Mouse (Mus musculus) embryonic facial prominence, embryonic 12.5 days (tissue): ENCODE data around the gene Zfp36. TPM values are rescaled to one million over a fixed set of nuclear protein-coding genes. Genes with fewer than 3 reads are reported as not detected.

Experiments
- ATAC-seq: fragments of 200-750 bp; cut with Nextera tagmentation; 2 replicates; pipeline ENCODE4 v1.8.0; 2017; ENCODE audit not compliant: insufficient number of reproducible peaks, insufficient read depth, low FRiP score, low TSS enrichment
- H3K27ac ChIP-seq: fragments of 300-500 bp; sonication (generic); 2 replicates; pipeline ENCODE4 v1.5.1; 2016; ENCODE audit warnings: mild to moderate bottlenecking
- H3K27me3 ChIP-seq: fragments of 300-500 bp; sonication (generic); 2 replicates; pipeline ENCODE4 v1.6.1; 2016; ENCODE audit warnings: mild to moderate bottlenecking, moderate library complexity
- H3K36me3 ChIP-seq: fragments of 300-500 bp; sonication (generic); 2 replicates; pipeline ENCODE4 v1.6.1; 2016; ENCODE audit warnings: mild to moderate bottlenecking
- H3K4me1 ChIP-seq: fragments of 300-500 bp; sonication (generic); 2 replicates; pipeline ENCODE4 v1.6.1; 2016
- H3K4me2 ChIP-seq: fragments of 300-500 bp; sonication (generic); replicated peaks from 2 replicates; pipeline ENCODE4 v1.6.1; 2016; ENCODE audit warnings: mild to moderate bottlenecking, moderate library complexity
- H3K4me3 ChIP-seq: fragments of 300-500 bp; sonication (generic); 2 replicates; pipeline ENCODE4 v1.5.1; 2016; ENCODE audit warnings: mild to moderate bottlenecking
- H3K9ac ChIP-seq: fragments of 300-500 bp; sonication (generic); 2 replicates; pipeline ENCODE4 v1.6.1; 2016; ENCODE audit warnings: mild to moderate bottlenecking, moderate library complexity
- H3K9me3 ChIP-seq: fragments of 300-500 bp; sonication (generic); 2 replicates; pipeline ENCODE4 v1.6.1; 2016; ENCODE audit warnings: mild to moderate bottlenecking, moderate library complexity
- WGBS: fragments of 180-500 bp; shearing (Covaris S2); methylation state at CpG from one replicate; pipeline ENCODE4 v1.1.7; 2016; 5-methylcytosine and 5-hydroxymethylcytosine counted together
- polyA plus RNA-seq: library from polyadenylated mRNA; unstranded; fragments of >200 nt; fragmentation: Nextera tagmentation; extraction: Ambion mirVana; gene quantifications from 2 replicates; pipeline ENCODE4 v1.2.1, GENCODE M21; 2016

Zfp36 gene
- polyA plus RNA-seq, 1 experiment from 2014 or later: 7.8 TPM

- H3K27me3 ChIP-seq: no peaks in the 10 kb centered on the region
- 63% methylated on average over 11 of the region's 11 CpGs for WGBS
- H3K4me3 ChIP-seq: 0 out of 2 replicates have a peak overlapping the region, but pooled peaks have one; percentile 1
- 0 out of 2 replicates have a peak overlapping the region, but pooled peaks have one; percentile 12 for H3K9ac ChIP-seq
- peak overlapping the region; percentile 94 for H3K27ac ChIP-seq
- peak overlapping the region; percentile 52; the same call in 1 of the 2 replicates for H3K4me2 ChIP-seq
- ATAC-seq: no peak
- H3K36me3 ChIP-seq: peaks cover 21% of the 10 kb centered on the region
- no peaks in the 10 kb centered on the region for H3K9me3 ChIP-seq
- H3K4me1 ChIP-seq: peaks cover 48% of the 10 kb centered on the region
Observed at GRCm38 (mm10) chr7:28382981-28383396, 2.9 kb upstream of the Zfp36 start.

GRCm38 (mm10) chr7:28382347-28382951, 2.4 kb upstream of the Zfp36 start:
- Histone ChIP-seq H3K9me3 (no peaks in the 10 kb centered on the region), H3K9ac (peak overlapping the region; percentile 58; the same call in 1 of the 2 replicates), H3K27ac (peak overlapping the region; percentile 94), H3K4me3 (peak overlapping the region; percentile 32), H3K36me3 (peaks cover 20% of the 10 kb centered on the region), H3K27me3 (no peaks in the 10 kb centered on the region), H3K4me2 (peak overlapping the region; percentile 52), H3K4me1 (peaks cover 53% of the 10 kb centered on the region)
- ATAC-seq: no peak
- WGBS: 52% methylated on average over 9 of the region's 12 CpGs

GRCm38 (mm10) chr7:28381938-28382337, 1.9 kb upstream of the Zfp36 start:
- under 1% methylated on average over 20 of the region's 20 CpGs for WGBS
- Histone ChIP-seq H3K9ac (peak overlapping the region; percentile 58), H3K27ac (peak overlapping the region; percentile 94), H3K4me1 (peaks cover 57% of the 10 kb centered on the region), H3K36me3 (peaks cover 23% of the 10 kb centered on the region), H3K4me2 (peak overlapping the region; percentile 52), H3K9me3 (no peaks in the 10 kb centered on the region), H3K27me3 (no peaks in the 10 kb centered on the region), H3K4me3 (peak overlapping the region; percentile 32)
- ATAC-seq: peak; percentile 50

- peak; percentile 16; the same call in 1 of the 2 replicates for ATAC-seq
- H3K27ac ChIP-seq: peak overlapping the region; percentile 94
- WGBS: 3% methylated on average over 30 of the region's 30 CpGs
Observed at GRCm38 (mm10) chr7:28381017-28381790, 1.2 kb upstream of the Zfp36 start.

GRCm38 (mm10) chr7:28378769-28379651, 1.0 kb downstream of the Zfp36 start:
- WGBS: 2% methylated on average over 53 of the region's 53 CpGs
- no peaks in the 10 kb centered on the region for H3K9me3 ChIP-seq
- peak overlapping the region; percentile 66 for H3K4me3 ChIP-seq
- H3K27ac ChIP-seq: peak overlapping the region; percentile 87
- ATAC-seq: 0 out of 2 replicates have a peak, but pooled peaks have one; percentile 7
- peaks cover 66% of the 10 kb centered on the region for H3K4me1 ChIP-seq
- H3K9ac ChIP-seq: peak overlapping the region; percentile 86
- H3K27me3 ChIP-seq: no peaks in the 10 kb centered on the region
- H3K36me3 ChIP-seq: peaks cover 9% of the 10 kb centered on the region; the same call in 1 of the 2 replicates
- peak overlapping the region; percentile 93 for H3K4me2 ChIP-seq

More at GRCm38 (mm10) chr7:28381017-28381790, 1.2 kb upstream of the Zfp36 start:
- Histone ChIP-seq H3K36me3 (peaks cover 22% of the 10 kb centered on the region), H3K9me3 (no peaks in the 10 kb centered on the region), H3K27me3 (no peaks in the 10 kb centered on the region), H3K4me1 (peaks cover 62% of the 10 kb centered on the region), H3K9ac (peak overlapping the region; percentile 58), H3K4me2 (peak overlapping the region; percentile 52), H3K4me3 (peak overlapping the region; percentile 32)

GRCm38 (mm10) chr7:28378066-28378690, 1.9 kb downstream of the Zfp36 start:
- peak overlapping the region; percentile 86 for H3K9ac ChIP-seq
- WGBS: 46% methylated on average over 32 of the region's 32 CpGs
- H3K27ac ChIP-seq: peak overlapping the region; percentile 87
- H3K9me3 ChIP-seq: no peaks in the 10 kb centered on the region
- H3K4me1 ChIP-seq: peaks cover 69% of the 10 kb centered on the region
- ATAC-seq: no peak
- peak overlapping the region; percentile 93 for H3K4me2 ChIP-seq
- H3K27me3 ChIP-seq: no peaks in the 10 kb centered on the region
- H3K4me3 ChIP-seq: peak overlapping the region; percentile 66
- peaks cover 9% of the 10 kb centered on the region; the same call in 1 of the 2 replicates for H3K36me3 ChIP-seq

- peak overlapping the region; percentile 86 for H3K9ac ChIP-seq
- H3K36me3 ChIP-seq: peaks cover 9% of the 10 kb centered on the region; the same call in 1 of the 2 replicates
- no peaks in the 10 kb centered on the region for H3K27me3 ChIP-seq
- peak overlapping the region; percentile 87 for H3K27ac ChIP-seq
- peaks cover 61% of the 10 kb centered on the region for H3K4me1 ChIP-seq
- peak overlapping the region; percentile 93 for H3K4me2 ChIP-seq
- peak overlapping the region; percentile 66 for H3K4me3 ChIP-seq
- WGBS: 68% methylated on average over 18 of the region's 18 CpGs
- H3K9me3 ChIP-seq: no peaks in the 10 kb centered on the region
- no peak for ATAC-seq
Observed at GRCm38 (mm10) chr7:28377190-28378065, 2.6 kb downstream of the Zfp36 start.

GRCm38 (mm10) chr7:28376011-28376771, 3.9 kb downstream of the Zfp36 start:
- no peaks in the 10 kb centered on the region for H3K27me3 ChIP-seq
- H3K9ac ChIP-seq: peak overlapping the region; percentile 52
- H3K4me2 ChIP-seq: peak overlapping the region; percentile 74
- H3K9me3 ChIP-seq: no peaks in the 10 kb centered on the region
- H3K27ac ChIP-seq: peak overlapping the region; percentile 94
- WGBS: 3% methylated on average over 30 of the region's 30 CpGs
- H3K36me3 ChIP-seq: peaks cover 9% of the 10 kb centered on the region; the same call in 1 of the 2 replicates
- H3K4me3 ChIP-seq: peak overlapping the region; percentile 33
- ATAC-seq: no peak
- H3K4me1 ChIP-seq: peaks cover 49% of the 10 kb centered on the region

- under 1% methylated on average over 33 of the region's 36 CpGs for WGBS
- Histone ChIP-seq H3K27ac (peak overlapping the region; percentile 94), H3K4me1 (peaks cover 47% of the 10 kb centered on the region), H3K27me3 (no peaks in the 10 kb centered on the region), H3K4me3 (peak overlapping the region; percentile 33), H3K36me3 (peaks cover 10% of the 10 kb centered on the region), H3K9me3 (no peaks in the 10 kb centered on the region), H3K4me2 (peak overlapping the region; percentile 74), H3K9ac (peak overlapping the region; percentile 52)
- peak; percentile 42 for ATAC-seq
Observed at GRCm38 (mm10) chr7:28375176-28375921, 4.7 kb downstream of the Zfp36 start.
